Mouse (Mus musculus) adrenal gland, adult 8-10 months (tissue): ENCODE measurements around the gene Ccp110. TPM values are rescaled to one million over a fixed set of nuclear protein-coding genes. Genes with fewer than 3 reads are reported as not detected.
A peak's percentile ranks its signal among the peaks of the same experiment; 100 is the strongest.

Source experiments
- DNase-seq: peaks from one replicate; pipeline ENCODE4 v3.0.0; 2022
- total RNA-seq, 4 experiments: library from RNA; stranded (reverse); gene quantifications; 2 replicates each; pipeline ENCODE4 v1.2.4; 2022

Gene Ccp110
- total RNA-seq, 4 experiments from 2014 or later, result 6.3 to 11.2 (median 8.3) TPM

DNA sequence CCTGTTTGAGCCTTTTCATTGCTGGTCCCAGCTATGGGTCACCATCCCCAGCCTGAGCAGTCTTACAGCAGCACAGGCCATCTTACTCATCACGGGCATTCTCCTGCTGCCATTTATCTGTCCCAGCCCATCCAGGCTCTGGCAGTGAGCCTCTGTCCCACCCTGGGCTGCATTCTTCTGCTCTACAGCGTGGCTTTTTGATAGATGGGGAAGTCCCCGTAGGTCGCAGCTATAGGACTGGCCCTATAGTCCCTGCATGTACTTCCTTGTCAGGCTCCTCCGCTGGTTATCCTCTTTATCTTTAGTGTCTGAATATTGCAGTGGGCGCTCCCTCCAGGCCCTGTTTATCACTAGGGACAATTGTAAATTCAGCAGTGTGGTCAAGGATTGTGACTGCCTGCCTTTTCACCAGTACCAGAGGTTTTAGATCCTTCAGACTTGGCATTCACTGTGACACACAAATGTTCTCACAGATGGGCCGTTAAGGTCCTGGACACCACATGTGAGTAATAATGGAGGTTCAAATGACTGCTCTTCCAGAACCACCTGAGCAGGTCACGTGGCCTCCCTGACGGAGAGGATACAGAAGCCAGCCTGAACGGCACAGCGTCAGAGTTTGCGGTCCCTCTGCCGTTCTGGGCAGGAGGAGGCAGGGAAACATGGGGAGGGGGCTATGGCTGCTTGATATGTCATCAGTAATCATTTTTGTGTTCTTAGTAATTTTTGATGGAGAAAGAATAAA is 16.7 kb downstream of the Ccp110 start:
- no peak for DNase-seq

GRCm38 (mm10) chr7:118731781-118732180 is 19.4 kb downstream of the Ccp110 start:
- no peak for DNase-seq

DNA sequence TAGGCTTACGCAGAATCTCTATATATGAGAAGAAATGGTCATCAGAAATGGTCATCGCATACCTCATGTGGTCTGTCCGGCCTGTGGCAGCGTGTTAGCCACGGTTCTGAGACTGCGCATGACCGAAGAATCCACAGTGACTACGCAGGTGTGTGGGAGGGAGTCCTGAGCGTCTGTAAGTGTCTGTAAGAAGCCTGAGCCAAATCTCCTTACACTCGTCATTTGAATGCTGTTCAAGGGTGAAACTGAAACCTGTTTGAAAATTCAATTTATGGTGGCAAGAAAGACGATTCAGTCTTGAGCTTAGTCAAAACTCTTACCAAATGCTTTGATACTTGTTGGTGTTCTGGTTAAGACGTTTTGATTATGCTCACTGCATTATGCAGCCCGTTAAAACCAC is 20.9 kb downstream of the Ccp110 start:
- DNase-seq, result no peak

DNA sequence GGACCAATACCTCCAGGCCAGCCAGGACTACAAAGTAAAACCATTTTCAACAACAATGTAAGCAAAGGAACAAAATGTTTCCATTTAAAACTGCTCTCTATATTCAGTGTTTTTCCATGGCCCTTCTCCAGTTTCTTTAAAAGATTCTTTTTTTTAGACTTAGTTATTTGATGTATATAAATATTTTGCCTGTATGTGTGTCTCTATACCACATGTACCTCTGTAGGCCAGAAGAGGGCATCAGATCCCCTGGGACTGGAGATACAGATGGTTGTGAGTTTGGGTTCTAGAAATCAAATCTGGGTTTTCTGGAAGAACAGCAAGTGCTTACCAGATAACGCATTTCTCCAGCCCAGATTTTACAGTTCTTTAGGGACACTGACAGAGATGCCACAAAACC is 26.4 kb downstream of the Ccp110 start:
- DNase-seq, result no peak

- DNase-seq, result peak; percentile 65
Measured at GRCm38 (mm10) chr7:118739975-118740531, 27.7 kb downstream of the Ccp110 start, which contains the start of gene Vps35l. TSS of gene Vps35l (plus strand) at chr7:118740226.

DNA sequence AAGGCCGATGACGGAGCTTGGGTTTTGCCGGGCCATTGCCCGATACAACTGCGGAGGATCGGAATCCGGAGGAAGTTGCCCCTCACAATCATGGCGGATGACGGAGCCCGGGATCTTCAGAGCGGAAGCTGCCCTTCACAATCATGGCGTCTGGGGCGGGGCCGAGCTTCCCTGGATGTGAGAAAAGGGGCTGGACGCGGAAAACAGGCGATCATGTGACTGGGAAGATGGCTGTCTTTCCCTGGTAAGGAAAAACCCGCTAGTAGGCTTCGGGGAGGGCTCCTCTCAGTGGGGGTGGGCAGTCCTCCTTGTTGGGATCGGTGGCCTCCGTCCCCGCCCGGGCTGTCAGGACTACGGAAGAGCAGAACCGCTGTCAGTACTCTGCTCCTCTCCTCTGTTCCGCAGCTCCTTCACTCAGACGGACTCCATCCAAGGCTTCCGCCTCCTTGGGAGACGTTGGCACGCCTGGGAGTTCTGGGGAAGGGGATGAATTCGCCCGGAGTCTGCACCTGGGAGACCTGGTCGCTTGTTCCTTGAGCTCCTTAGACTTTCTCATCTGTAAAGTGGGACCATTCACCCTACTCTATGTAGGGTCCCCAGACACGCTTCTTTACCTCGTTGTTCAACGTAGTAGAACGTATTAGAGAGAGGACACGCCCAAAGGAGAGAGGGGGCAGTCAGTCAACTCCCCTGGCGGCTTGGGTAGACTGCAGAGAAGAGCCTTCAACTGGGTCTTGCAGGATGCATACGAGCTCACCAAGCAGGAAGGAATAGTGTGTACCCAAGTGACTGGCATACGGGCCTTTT is 28.4 kb downstream of the Ccp110 start:
- peak; percentile 94 for DNase-seq

DNA sequence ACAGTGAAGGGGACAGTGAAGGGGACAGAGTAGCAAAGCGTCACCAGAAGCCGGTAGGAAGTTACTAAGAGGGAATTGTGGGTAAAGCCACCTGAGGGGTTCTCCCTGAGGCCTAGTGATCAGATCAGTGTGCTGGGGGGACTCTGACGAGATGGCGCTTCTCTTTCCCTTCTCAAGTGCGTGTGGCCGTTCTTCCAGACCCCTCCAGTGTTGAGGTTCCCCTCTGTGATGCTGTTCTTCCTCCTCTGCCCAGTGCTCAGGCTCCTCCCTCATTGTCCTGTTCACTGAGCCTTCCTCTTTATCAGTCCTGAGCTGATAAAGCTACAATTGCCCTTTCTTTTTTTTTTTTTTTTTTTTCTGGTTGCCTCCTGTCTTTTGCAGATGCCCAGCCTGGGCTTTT is 29.9 kb downstream of the Ccp110 start:
- DNase-seq, result no peak

DNA sequence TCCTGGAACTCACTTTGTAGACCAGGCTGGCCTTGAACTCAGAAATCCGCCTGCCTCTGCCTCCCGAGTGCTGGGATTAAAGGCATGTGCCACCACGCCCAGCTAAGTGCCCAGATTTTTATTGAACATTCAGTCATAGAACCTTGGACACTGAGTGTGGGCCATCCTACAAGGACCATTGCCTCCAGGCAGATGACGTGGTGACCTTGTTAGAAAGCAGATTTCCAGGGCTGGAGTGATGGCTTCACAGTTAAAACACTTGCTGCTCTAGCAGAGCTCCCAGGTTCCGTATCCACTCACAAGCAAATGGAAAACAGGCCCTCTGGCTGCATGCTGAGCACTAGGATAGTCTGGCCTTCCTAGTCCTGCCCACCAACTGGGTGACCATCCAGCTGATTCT is 32.4 kb downstream of the Ccp110 start:
- DNase-seq, result peak; percentile 61

- DNase-seq, result no peak
Measured at GRCm38 (mm10) chr7:118747891-118748672, 35.7 kb downstream of the Ccp110 start.

- no peak for DNase-seq
Measured at GRCm38 (mm10) chr7:118749706-118750105, 37.4 kb downstream of the Ccp110 start.

GRCm38 (mm10) chr7:118751625-118752024 is 39.3 kb downstream of the Ccp110 start:
- DNase-seq, result no peak

DNA sequence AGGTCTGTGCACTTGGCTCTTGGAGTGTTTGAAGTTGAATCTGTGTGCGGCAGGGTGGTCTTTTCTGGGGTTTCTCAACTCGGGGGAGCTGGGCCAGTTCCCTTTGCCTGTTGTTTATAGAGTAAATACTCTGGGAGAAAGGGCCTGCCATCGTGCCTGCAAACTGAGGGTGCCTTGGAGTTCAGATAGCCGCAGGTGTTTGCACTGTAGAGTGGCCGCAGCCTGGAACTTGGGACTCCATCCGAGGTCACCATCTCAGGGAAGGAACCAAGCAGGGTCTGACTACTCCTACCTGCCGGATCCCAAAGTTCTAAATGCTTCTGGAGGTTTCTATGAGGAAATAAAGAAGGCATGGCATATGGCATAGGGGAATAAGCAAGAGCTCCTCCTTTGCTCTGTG is 43.4 kb downstream of the Ccp110 start:
- DNase-seq, result no peak

- DNase-seq, result no peak
Measured at GRCm38 (mm10) chr7:118756490-118757265, 44.3 kb downstream of the Ccp110 start.

DNA sequence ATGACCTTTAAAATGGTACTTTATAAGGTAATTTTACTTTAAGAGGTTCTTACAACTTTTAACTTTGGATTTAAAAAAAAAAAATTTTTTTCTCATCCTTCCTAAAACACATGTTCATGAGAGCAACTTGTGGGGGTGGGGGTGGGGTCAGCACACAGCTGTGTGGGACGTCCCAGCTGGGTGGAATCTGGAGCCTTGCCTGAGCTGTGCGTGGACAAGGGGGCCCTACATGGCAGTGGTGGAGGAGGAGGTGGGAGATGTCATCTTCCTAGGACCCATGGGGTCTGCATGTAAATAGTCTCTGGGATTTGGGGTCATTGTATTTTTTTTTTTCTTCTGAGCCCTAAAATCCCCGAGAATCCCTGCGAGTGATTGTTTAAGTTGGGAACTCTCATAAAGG is 46.0 kb downstream of the Ccp110 start:
- no peak for DNase-seq

- DNase-seq, result no peak
Measured at GRCm38 (mm10) chr7:118759372-118759771, 47.0 kb downstream of the Ccp110 start.

GRCm38 (mm10) chr7:118763939-118764338 is 51.6 kb downstream of the Ccp110 start:
- DNase-seq, result no peak

DNA sequence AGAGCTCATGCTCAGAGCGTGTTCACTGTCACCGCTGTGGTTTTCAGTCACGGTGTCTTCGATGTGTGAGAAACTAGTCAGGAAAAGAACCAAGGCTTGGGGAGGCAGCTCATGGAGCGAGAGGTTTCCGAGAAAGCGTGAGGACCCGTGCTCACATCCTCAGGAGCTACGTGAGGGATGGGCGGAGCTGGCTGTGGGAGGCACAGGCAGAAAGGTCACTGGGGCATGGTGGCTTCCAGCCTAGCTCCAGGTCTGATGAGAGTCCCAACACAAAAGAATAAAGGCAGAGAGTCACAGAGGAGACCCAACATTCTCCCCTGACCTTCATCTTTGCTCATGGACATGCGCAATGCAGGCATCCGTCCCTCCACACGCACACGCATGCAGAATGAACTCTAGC is 52.4 kb downstream of the Ccp110 start:
- no peak for DNase-seq

GRCm38 (mm10) chr7:118765604-118766003 is 53.3 kb downstream of the Ccp110 start:
- no peak for DNase-seq

GRCm38 (mm10) chr7:118766119-118766833 is 53.9 kb downstream of the Ccp110 start:
- DNase-seq, result no peak

- DNase-seq, result no peak
Measured at GRCm38 (mm10) chr7:118766834-118767224, 54.5 kb downstream of the Ccp110 start.

DNA sequence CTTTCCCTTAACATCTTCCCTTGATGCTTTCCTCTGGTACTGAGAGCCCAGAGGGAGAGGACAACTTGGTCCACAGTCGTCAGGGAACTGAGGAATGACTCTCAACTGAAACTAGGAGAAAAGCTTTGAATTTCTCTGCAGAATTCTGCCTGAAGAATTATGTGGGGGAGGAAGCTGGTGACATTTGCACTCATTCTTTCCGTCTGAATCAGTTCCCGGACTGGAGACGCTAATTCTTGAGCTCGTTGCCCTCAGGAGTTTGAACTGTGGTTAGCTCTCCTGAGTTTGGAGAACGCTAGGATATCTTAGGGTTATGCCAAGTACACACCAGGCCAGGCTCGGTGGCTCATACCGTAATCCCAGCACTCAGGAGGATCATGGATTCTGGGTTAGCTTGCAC is 56.9 kb downstream of the Ccp110 start:
- DNase-seq, result no peak
